Mouse (Mus musculus) macrophage (primary cell): ENCODE measurements around the gene Setd2. TPM values are rescaled to one million over a fixed set of nuclear protein-coding genes. Genes with fewer than 3 reads are reported as not detected.

ENCODE experiments used
- H3K27ac ChIP-seq: fragments of 350-480 bp; formaldehyde crosslinking; 2 replicates; pipeline ENCODE4 v1.9.0; 2021
- H3K36me3 ChIP-seq: fragments of 350-480 bp; formaldehyde crosslinking; 2 replicates; pipeline ENCODE4 v1.9.0; 2021; ENCODE audit errors: inconsistent target
- H3K4me3 ChIP-seq: fragments of 350-480 bp; formaldehyde crosslinking; 2 replicates; pipeline ENCODE4 v1.9.0; 2021; ENCODE audit errors: inconsistent target
- H3K79me2 ChIP-seq: fragments of 350-480 bp; formaldehyde crosslinking; 2 replicates; pipeline ENCODE4 v1.9.0; 2021; ENCODE audit errors: inconsistent target
- WGBS: methylation state at CpG from one replicate; pipeline ENCODE4 v1.1.7; 2026; ENCODE audit warnings: inconsistent platforms; ENCODE audit not compliant: missing documents; 5-methylcytosine and 5-hydroxymethylcytosine counted together
- polyA plus RNA-seq: library from polyadenylated mRNA; stranded (reverse); fragments of 250-400 nt; gene quantifications from 3 replicates; pipeline ENCODE4 v1.2.4, GENCODE M21; 2018; ENCODE audit warnings: inconsistent platforms

Setd2 gene
- polyA plus RNA-seq, 1 experiment from 2014 or later: 71.6 TPM

- 95% methylated on average over 15 of the region's 15 CpGs for WGBS
- H3K79me2 ChIP-seq: no peaks in the 10 kb centered on the region
- peaks cover 73% of the 10 kb centered on the region for H3K36me3 ChIP-seq
- no peak overlapping the region for H3K27ac ChIP-seq
- no peak overlapping the region for H3K4me3 ChIP-seq
Observed at GRCm38 (mm10) chr9:110632671-110633070, 100.3 kb downstream of the Setd2 start.

GRCm38 (mm10) chr9:110633882-110634281 is 101.5 kb downstream of the Setd2 start:
- Histone ChIP-seq H3K79me2 (no peaks in the 10 kb centered on the region), H3K27ac (no peak overlapping the region), H3K4me3 (no peak overlapping the region), H3K36me3 (peaks cover 69% of the 10 kb centered on the region)
- WGBS: 94% methylated on average over 17 of the region's 17 CpGs

- no peaks in the 10 kb centered on the region for H3K79me2 ChIP-seq
- no peak overlapping the region for H3K27ac ChIP-seq
- no peak overlapping the region for H3K4me3 ChIP-seq
- H3K36me3 ChIP-seq: peaks cover 73% of the 10 kb centered on the region
- WGBS: 15% methylated on average over 19 of the region's 19 CpGs
Observed at GRCm38 (mm10) chr9:110635225-110635624, 102.8 kb downstream of the Setd2 start.

- WGBS: 93% methylated on average over 10 of the region's 10 CpGs
Observed at GRCm38 (mm10) chr9:110638611-110639021, 106.2 kb downstream of the Setd2 start.

GRCm38 (mm10) chr9:110641006-110641405 is 108.6 kb downstream of the Setd2 start:
- 86% methylated on average over 5 of the region's 5 CpGs for WGBS
- no peak overlapping the region for H3K27ac ChIP-seq

More at GRCm38 (mm10) chr9:110638611-110639021, 106.2 kb downstream of the Setd2 start:
- Histone ChIP-seq H3K4me3 (no peak overlapping the region), H3K79me2 (no peaks in the 10 kb centered on the region), H3K36me3 (peaks cover 61% of the 10 kb centered on the region), H3K27ac (no peak overlapping the region)

GRCm38 (mm10) chr9:110642812-110643524 is 110.6 kb downstream of the Setd2 start:
- peaks cover 35% of the 10 kb centered on the region; the same call in 1 of the 2 replicates for H3K36me3 ChIP-seq
- WGBS: 92% methylated on average over 5 of the region's 5 CpGs
- no peak overlapping the region for H3K27ac ChIP-seq
- no peak overlapping the region for H3K4me3 ChIP-seq
- peaks cover 34% of the 10 kb centered on the region for H3K79me2 ChIP-seq

More at GRCm38 (mm10) chr9:110641006-110641405, 108.6 kb downstream of the Setd2 start:
- no peak overlapping the region for H3K4me3 ChIP-seq
- peaks cover 14% of the 10 kb centered on the region for H3K79me2 ChIP-seq
- peaks cover 48% of the 10 kb centered on the region; the same call in 1 of the 2 replicates for H3K36me3 ChIP-seq

GRCm38 (mm10) chr9:110643787-110644186 is 111.4 kb downstream of the Setd2 start:
- peaks cover 42% of the 10 kb centered on the region for H3K79me2 ChIP-seq
- H3K4me3 ChIP-seq: no peak overlapping the region
- H3K36me3 ChIP-seq: peaks cover 30% of the 10 kb centered on the region; the same call in 1 of the 2 replicates
- WGBS: 86% methylated on average over 7 of the region's 9 CpGs
- H3K27ac ChIP-seq: no peak overlapping the region

GRCm38 (mm10) chr9:110644295-110644694 is 111.9 kb downstream of the Setd2 start:
- Histone ChIP-seq H3K36me3 (peaks cover 25% of the 10 kb centered on the region; the same call in 1 of the 2 replicates), H3K4me3 (no peak overlapping the region), H3K79me2 (peaks cover 47% of the 10 kb centered on the region), H3K27ac (no peak overlapping the region)
- 76% methylated on average over 10 of the region's 10 CpGs for WGBS

GRCm38 (mm10) chr9:110645219-110645618 is 112.8 kb downstream of the Setd2 start:
- H3K36me3 ChIP-seq: peaks cover 16% of the 10 kb centered on the region; the same call in 1 of the 2 replicates
- H3K4me3 ChIP-seq: peak overlapping the region; percentile 14
- 6% methylated on average over 6 of the region's 9 CpGs for WGBS
- H3K79me2 ChIP-seq: peaks cover 56% of the 10 kb centered on the region
- peak overlapping the region; percentile 74 for H3K27ac ChIP-seq

GRCm38 (mm10) chr9:110649775-110650174 is 117.4 kb downstream of the Setd2 start:
- Histone ChIP-seq H3K36me3 (no peaks in the 10 kb centered on the region), H3K4me3 (no peak overlapping the region), H3K27ac (no peak overlapping the region), H3K79me2 (peaks cover 84% of the 10 kb centered on the region)

- WGBS: 7% methylated on average over 13 of the region's 13 CpGs
- Histone ChIP-seq H3K4me3 (peak overlapping the region; percentile 55), H3K36me3 (no peaks in the 10 kb centered on the region), H3K79me2 (peaks cover 64% of the 10 kb centered on the region), H3K27ac (peak overlapping the region; percentile 16)
Observed at GRCm38 (mm10) chr9:110651931-110652722, 119.7 kb downstream of the Setd2 start.

GRCm38 (mm10) chr9:110652963-110653654 is 120.7 kb downstream of the Setd2 start:
- Histone ChIP-seq H3K27ac (peak overlapping the region; percentile 17; the same call in 1 of the 2 replicates), H3K79me2 (peaks cover 58% of the 10 kb centered on the region), H3K36me3 (no peaks in the 10 kb centered on the region), H3K4me3 (peak overlapping the region; percentile 55)
- WGBS: 4% methylated on average over 14 of the region's 14 CpGs

- 1% methylated on average over 75 of the region's 75 CpGs for WGBS
- H3K79me2 ChIP-seq: peaks cover 58% of the 10 kb centered on the region
- no peaks in the 10 kb centered on the region for H3K36me3 ChIP-seq
- H3K27ac ChIP-seq: peak within 1 kb of the TSS; percentile 52
- H3K4me3 ChIP-seq: peak within 1 kb of the TSS; percentile 55
Observed at GRCm38 (mm10) chr9:110653655-110654461, 121.5 kb downstream of the Setd2 start, which contains the start of gene Nbeal2. Gene Nbeal2, minus strand, starts transcription at chr9:110654161.
